Mouse (Mus musculus) cerebellum, postnatal 14 days (tissue): ENCODE data around the gene Rinl.
A peak's percentile ranks its signal among the peaks of the same experiment; 100 is the strongest.

ENCODE experiments used
- DNase-seq, 2 experiments: peaks; one replicate each; pipeline ENCODE4 v3.0.0; 2021; ENCODE audit warnings: mixed read lengths in 2 of 2

Rinl gene

DNA sequence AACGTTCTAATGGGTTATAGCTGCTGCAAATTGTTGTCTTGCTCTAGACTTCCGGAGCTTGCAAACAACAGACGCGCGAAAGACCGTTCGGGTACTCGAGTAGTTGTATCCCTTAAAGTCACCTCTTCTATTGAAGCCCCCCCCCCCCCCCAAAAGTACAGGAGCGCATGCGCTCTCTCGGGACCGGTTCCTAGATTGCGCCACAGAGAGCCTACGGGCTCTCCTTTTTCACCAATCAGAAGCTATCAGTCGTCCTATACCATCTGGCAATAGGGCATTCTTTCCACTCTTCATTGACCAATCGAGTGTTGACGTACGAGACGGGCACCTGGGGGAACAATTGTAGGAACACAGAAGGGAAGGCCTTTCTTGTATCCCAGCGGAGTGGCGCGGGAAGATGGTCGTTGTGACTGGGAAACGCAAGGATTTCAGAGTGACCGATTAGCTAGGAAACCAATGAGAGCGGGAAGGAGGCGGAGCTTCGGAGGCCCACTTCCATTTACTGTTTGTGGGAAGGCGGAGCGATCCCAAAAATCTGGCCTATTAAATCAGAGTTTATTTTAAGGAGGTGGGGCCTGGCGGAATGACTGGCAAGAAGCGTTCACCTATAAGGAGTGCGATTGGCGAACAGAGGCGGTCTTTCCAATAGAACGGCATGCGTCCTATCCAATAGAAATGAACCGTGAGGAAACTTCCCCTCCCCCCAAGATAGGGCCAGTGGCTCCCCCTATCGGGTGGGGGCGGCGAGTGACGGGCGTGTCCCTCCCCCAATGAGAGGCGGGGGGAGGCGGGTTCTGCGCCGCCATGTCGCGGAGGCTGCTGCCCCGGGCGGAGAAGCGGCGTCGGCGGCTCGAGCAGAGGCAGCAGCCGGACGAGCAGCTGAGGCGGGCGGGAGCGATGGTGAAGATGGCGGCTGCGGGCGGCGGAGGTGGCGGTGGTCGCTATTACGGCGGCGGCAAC, 21.6 kb downstream of the Rinl start:
- DNase-seq, result peak; percentile 99

GRCm38 (mm10) chr7:28811228-28811627, 22.5 kb downstream of the Rinl start:
- DNase-seq, result peak; percentile 96 to 99

- DNase-seq, result no peak
Measured at GRCm38 (mm10) chr7:28811640-28812275, 23.0 kb downstream of the Rinl start.

DNA sequence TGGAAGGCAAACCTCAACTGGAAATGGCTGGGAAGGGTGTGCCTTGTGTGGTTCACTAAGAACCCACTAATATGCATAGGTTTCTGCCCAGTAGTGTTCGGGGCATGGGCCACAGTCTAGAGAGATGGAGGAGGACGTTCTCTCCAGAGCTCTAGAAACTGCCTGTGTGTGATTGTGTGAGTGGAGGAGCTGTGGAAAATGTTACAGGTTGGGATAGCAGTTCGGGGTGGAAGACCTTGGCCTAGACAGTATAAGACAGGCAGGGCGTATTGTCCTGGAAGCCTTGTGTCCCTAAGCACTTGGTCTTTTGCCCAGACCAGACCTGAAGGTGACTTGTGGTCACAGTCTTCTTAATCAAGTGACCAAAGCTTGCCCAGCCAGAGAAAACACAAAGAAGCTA, 23.7 kb downstream of the Rinl start:
- no peak for DNase-seq

DNA sequence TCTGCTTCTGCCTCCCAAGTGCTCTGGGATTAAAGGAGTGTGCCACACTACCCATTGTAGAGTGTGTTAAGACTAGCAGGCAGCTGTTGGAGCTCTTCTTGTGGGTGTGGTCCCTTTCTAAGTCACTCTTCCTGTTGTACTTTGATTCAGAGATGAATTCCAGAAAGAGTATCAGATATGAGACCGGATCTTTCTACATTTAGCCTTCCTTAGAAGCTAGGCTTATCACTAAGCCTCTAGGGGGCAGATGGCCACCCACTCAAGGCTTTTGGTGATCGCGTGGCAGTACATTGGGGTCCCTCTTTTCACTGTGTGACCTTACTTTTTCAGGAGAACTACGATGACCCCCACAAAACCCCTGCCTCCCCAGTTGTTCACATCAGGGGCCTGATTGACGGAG, 24.2 kb downstream of the Rinl start:
- no peak for DNase-seq

DNA sequence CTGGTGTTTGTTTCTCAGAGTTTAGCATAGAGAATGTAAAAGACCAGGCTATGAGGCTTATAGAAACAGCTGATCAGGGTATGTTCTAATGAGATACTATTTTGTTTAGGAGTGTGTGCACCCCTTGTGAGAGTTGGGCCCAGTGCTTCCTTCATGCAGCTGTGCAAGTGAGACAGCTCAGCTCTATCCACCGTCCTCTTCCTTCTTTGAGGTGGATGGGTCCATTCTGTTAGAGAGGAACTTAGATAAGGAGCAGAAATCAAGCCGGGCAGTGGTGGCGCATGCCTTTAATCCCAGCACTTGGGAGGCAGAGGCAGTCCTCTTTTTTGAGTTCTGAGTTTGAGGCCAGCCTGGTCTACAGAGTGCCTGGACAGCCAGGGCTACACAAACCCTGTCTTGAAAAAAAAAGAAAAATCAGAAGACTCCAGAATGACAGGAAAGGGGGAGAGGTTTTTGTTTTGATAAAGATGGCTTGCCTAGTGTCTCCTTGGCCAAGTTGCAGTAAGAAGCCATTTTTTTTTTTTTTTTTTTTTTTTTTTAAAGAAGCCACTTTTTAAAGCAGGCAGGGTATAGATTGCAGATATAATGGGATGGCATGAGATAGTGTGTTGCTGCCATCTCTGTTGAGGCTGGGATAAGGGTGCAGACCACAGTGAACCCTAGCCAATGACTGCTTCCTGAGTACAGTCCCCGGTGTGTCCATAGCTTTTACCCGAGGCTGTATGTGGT, 25.7 kb downstream of the Rinl start:
- DNase-seq, result no peak

DNA sequence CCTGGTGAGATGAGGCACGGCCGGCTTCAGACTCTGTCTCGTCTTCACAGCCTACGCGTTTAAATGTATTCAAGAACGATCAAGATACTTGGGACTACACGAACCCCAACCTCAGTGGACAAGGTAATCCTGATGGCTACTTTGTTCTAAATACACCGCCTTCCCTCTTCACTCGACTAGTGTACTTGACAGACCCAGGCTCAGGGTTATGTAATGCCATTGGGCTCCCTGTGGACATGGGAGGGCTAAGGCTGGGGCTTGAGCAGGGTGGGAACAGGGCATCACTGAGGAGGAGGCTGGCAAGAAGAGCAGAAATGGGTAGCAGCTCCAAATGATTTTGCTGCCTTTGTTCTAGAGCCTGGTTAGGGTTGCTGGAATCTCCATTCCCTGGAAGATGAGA, 26.5 kb downstream of the Rinl start:
- no peak for DNase-seq

GRCm38 (mm10) chr7:28816201-28816600, 27.4 kb downstream of the Rinl start:
- no peak for DNase-seq

GRCm38 (mm10) chr7:28816920-28817319, 28.2 kb downstream of the Rinl start:
- DNase-seq, result no peak

DNA sequence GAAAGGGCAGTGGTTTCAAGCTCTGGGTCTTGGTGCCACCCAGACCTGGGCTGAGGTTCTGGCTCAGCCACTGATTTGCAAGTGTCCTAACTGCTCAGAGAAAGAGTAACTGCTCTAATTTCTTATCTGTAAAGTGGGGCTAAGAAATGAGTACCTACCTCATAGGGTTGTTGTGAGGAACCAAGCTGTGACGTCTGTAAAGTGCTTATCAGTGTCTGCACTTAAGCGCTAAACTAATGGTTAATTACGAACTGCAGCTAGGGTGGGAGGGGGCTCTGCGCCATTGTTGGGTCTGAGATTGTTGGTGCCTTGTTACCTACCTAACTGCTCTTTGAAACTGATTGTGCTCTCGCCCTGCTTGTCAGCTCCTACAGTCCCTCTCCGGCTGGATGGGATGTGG, 28.8 kb downstream of the Rinl start:
- no peak for DNase-seq

- DNase-seq, result no peak
Measured at GRCm38 (mm10) chr7:28817957-28818356, 29.2 kb downstream of the Rinl start.

GRCm38 (mm10) chr7:28818436-28818835, 29.7 kb downstream of the Rinl start:
- no peak for DNase-seq

DNA sequence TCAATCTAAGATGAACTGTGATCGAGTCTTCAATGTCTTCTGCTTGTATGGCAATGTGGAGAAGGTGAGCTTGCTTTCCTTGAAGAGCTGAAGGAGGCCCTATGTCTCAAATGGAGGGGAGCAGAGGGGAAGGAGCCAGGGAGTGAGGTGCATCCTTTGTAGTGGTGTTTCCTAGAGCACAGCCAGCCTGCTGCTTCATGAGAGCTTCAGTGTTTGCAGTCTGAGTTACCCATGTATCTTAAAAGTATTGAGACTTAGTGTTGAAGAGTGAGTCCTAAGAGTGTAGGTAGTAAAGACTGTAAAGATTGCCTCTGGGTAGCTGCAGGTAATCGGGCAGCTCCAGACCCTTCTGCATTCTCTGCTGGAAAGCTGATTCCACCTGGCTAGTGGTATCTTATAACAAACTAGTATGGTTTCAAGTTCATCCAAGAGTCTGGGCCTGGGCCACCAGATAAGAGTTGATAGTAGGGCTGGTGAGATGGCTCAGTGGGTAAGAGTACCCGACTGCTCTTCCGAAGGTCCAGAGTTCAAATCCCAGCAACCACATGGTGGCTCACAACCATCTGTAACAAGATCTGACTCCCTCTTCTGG, 30.2 kb downstream of the Rinl start:
- DNase-seq, result no peak

DNA sequence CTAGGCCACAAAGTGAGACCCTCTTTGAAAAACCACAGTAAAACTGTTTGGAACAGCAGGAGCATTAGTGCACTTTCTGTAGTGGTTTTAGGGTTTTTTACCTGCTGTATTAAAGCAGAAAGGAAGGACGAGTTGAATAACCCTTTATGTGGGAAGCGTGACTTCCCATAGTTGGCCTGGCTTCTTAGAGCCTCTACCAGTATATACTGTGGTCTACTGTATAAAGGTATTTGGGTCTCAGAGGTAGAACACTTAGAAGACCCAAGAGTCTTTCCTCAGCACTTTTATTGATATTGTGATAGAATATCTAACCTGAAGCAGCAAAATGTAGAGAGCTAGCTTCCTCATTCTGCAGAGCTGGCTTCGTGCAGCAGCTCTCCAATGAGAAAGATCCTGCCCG, 30.8 kb downstream of the Rinl start:
- DNase-seq, result no peak

GRCm38 (mm10) chr7:28820358-28821260, 31.8 kb downstream of the Rinl start:
- no peak for DNase-seq

- peak; percentile 70 to 77 for DNase-seq
Measured at GRCm38 (mm10) chr7:28821261-28821831, 32.6 kb downstream of the Rinl start.

DNA sequence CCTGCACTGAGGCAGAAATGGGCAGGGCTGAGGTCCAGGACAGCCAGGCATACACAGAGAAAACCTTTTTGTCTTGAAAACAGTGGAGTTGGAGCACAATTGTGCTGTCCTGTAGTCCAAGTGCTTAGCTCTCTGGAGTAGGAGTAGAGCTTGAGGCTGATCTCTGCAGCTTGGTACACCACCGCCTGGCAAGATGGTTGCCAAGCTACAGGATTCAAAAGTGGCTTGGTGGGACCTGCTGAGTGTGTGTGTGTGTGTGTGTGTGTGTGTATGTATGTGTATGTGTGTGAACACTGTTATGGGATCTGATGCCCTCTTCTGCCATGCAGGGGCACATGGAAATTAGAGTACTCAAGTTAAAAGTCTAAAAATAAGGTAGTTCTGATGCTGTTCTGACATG, 33.8 kb downstream of the Rinl start:
- DNase-seq, result no peak

DNA sequence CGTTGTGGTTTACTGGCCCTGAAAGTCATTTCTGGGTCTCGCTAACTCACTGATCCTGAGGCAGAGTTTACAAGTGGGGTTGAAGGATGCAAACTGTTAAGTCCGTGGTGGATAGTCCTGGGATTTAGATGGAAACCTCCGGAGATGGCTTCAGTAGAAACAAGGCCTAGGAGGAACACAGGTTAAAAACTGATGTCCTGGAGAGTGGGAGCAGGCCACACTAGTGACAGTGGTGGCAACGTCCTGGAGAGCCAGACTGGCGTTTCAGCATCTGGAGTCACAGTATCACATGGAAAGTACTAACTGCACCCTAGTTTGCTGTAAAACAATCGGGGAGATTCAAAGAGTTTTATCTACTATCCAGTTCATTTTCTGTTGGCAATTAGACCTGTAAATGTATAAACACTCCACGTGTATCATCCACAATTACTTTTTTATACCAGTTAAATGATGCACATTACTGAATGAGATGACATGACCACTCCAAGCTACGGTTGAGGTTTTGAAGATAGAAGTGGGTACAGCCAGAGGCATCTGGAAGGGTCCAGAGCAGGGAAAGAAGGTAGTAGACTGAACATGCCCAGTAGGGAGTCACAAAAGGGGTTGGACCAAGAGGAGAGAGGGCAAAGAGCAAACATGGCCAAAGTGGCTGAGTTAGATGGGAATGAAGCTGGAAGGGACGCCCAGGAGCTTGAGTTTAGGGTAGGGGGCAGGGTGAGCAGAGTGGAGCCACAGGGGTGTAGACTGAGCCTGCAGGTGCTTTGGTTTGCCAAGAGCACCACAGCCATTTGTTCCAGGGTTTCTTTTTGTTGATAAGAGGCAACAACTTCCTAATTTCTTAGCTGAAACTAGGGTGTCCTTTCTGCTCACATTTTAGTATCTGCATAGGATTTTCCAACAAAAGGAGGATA, 34.5 kb downstream of the Rinl start:
- no peak for DNase-seq

DNA sequence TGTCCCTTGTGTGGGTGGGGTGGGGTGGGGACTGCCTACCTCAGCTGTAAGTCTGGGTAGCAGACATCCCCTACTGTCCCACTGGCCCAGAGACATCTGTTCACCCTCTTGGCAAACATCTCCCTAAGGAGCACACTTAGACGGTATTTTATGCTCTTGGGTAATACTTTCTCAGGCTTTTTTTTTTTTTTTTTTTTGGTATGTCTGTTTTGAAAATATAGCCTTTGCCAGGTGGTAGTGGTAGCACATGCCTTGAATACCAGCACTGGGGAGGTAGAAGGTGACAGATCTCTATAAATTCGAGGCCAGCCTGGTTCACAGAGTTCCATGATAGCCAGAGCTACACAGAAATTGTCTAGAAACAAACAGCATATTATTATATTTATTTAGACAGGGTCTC, 35.2 kb downstream of the Rinl start:
- no peak for DNase-seq

- DNase-seq, result peak; percentile 91 to 92
Measured at GRCm38 (mm10) chr7:28824941-28825685, 36.3 kb downstream of the Rinl start, which contains the start of gene Ech1. Gene Ech1, plus strand, starts transcription at chr7:28825217.
